Mouse (Mus musculus): ENCODE measurements around the gene Caskin2. TPM values are rescaled to one million over a fixed set of nuclear protein-coding genes. Genes with fewer than 3 reads are reported as not detected.
"Not testable (repeated sequence)": the region's sequence is repeated elsewhere in the genome, so short reads cannot be mapped to it uniquely, and the experiment has no call there.

The Caskin2 gene
- total RNA-seq, 2 experiments from 2014 or later: 59.4 to 60.9 TPM

DNA sequence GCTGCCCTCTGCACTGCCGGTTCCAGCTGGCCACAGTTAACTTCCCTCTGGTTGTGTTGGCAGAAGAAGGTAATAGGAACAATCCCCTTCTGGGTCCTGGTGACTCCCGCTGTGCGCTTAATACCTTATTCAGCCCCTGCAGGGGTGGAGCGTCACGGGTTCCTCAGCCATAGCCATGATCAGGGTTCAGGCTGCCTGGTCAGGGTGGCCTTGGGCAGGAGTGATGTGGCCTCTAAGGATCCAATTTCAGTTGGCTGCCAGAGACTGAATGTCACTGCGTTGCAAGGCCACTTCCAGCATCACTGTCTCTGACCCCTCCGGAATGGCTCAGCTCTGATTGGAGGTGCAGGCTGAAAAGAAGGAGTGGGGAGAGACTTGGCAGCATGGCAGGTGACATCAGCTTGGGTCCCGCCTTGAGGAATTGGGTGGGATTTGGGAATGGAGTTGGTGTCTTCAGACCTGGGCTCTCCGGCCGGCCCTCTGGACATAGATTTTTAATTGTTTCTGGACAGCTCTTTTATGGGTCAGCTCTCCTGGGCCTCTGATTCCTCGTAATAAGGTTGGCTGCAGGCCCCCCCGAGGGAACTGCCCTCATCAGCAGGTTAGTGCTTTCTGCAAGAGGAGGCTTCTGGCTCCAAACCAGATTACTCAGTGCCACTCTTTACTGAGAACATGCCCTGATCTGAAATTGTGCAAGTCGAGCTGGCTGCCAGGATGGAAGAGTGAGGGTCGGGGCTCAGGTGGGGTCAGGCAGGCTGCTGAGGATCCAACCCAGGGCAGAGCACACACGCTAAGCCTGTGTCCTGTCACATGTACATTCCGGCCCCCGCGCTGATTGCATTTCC lies 37.4 kb downstream of the Caskin2 start:
- DNase-seq: peak; percentile 74 to 75
- intact Hi-C loops (cut with DNase I): no loop called here

DNA sequence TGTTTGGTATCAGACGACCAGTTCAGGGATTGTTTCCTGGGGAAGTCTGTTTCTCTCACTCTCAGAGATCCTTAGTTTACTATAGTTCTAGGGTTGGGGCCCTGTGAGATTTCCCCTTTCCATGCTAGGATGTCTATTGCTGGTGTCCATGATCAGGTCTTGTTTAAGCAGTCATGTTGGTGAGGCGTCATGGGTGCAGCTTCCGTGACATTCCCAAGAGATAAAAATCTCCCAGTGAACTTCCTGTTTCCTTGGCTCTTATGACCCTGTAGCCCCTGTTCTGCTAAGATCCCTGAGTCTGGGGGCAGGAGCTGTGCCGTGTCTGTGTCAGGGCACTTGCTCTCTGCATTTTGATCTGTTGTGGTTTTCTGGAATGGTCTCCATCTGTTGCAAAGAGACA lies 38.8 kb downstream of the Caskin2 start:
- intact Hi-C loops (cut with DNase I): no loop called here
- DNase-seq: no peak

DNA sequence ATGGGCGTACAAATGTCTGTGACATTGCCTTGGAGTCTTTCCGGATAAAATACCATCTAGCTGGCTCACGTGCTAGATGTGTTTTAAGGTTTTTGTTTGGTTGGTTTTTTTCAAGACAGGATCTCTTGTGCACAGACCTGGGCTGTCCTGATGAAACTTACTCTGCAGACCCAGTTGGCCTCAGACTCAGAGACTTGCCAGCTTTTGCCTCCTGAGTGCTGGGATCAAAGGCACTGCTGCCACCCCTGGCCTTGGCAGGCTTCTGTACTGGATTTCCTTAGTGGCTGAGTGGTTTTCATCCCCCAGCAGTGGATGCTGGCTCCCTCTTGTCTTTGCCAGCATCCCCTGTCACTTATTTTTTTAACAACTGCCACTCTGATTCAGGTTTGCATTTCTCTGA lies 44.5 kb downstream of the Caskin2 start:
- DNase-seq: peak in 1 of 2 experiments; percentile 28
- intact Hi-C loops (cut with DNase I): loop anchor here (5.0 kb wide), 1 partner anchor 47 kb away; no protein-coding TSS in a partner anchor

DNA sequence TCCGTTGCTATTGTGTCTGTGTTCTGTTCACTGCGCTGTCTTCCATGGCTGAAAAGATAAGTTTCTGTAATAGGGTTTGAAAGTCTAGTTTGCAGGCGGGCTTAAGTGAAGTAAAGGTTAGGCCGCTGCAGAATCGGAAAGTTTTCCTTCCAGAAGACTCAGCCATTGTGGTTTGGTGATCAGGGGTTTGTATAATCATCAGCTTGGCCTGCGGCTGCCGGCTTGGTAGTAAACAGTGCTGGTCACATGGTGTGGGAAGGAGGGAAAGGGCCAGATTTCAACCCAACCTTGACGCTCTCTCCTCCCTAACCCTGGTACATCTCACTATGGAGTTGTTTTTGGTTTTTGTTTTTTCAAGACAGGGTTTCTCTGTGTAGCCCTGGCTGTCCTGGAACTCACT lies 46.5 kb downstream of the Caskin2 start:
- intact Hi-C loops (cut with DNase I): loop anchor here (5.0 kb wide), 1 partner anchor 45 kb away; no protein-coding TSS in a partner anchor
- peak; percentile 19 to 25 for DNase-seq

DNA sequence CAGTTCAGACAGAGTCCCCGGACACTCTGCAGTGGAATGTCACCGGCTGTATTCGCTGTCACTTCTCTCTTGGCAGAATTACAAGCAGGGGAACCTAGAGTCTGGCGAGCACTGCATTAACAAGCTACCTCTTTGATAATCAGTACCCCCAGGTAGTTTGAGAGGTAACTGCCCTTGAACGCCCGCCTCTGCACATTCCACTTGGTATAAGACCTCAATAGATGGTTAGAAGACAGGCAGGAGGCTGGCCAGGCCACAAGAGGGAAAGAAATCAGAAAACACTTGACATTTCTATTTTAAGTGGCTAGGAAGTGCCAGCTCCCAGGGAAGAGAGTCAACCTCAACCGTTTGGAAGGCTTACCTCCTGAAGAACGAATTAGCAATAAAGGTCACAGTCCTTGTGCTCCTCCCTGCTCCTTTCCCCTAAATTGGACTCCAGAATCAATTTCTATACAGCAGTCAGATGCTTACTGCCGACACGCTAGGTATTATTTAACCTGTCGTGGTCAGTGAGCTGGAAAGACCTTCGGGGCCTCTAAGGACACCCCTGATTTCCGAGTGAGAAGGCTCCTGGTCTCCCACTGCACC lies 47.0 kb downstream of the Caskin2 start:
- DNase-seq: peak; percentile 69 to 75
- intact Hi-C loops (cut with DNase I): loop anchor here (5.0 kb wide), 1 partner anchor 44 kb away; no protein-coding TSS in a partner anchor

DNA sequence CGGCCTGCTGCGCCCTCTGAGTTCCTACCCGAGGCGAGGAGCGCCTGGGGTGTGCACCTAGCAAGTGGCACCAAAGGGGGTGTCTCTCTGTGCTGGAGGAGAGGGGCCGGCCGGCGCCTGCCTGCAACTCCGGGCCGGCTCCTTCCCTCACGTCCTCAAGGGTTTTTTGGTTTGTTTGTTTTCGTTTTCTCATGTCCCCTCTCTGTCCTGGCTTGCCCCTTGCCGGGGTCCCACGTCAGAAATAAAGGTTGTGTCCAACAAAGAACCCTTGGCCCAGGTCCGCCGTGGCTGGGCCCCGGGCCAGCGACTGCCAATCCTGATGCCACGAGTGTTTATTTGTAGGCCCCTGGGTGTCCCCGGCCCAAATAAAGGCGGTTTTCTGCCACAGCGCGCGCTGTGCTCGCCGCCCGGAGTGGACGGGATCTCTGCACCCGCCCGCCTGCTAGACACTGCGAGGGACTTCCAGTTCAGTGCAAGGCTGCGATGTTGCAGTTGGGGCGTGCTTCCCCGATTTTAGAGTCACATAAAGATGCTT lies 47.8 kb downstream of the Caskin2 start:
- peak in 1 of 2 experiments; percentile 82 for DNase-seq
- intact Hi-C loops (cut with DNase I): loop anchor here (1.0 to 5.0 kb wide), 2 partner anchors 43 to 44 kb away; no protein-coding TSS in a partner anchor

DNA sequence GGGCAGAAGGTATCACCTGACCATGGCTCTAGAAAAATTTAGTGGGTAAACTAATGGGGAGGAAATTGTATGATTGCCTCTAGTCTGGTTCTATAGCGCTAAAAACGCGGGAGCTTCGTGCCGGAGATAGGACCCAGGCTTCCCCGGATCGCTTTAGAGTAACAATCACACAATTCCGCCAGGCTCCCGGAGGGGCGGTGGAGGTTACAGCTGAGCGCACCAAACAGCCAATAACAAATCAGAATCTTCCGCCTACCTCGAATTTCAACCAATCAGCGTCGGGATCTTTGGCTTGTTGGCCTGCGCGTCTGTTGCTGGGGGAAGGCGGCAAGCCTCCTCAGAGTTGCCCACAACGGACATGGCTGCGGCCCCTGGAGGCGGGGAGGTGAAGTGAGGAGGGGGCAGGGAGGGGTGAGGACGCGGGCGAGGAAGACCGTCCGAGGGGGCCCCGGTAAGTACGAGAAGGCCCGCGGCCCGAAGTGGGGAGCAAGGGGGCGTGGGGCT lies 48.3 kb downstream of the Caskin2 start, which contains the start of gene Tmem94:
Tmem94 (plus strand) TSS at position 331 of the 504 bp plus-strand sequence.
- intact Hi-C loops (cut with DNase I): loop anchor here (1.0 to 5.0 kb wide), 2 partner anchors 43 to 44 kb away; no protein-coding TSS in a partner anchor
- peak; percentile 98 to 99 for DNase-seq

DNA sequence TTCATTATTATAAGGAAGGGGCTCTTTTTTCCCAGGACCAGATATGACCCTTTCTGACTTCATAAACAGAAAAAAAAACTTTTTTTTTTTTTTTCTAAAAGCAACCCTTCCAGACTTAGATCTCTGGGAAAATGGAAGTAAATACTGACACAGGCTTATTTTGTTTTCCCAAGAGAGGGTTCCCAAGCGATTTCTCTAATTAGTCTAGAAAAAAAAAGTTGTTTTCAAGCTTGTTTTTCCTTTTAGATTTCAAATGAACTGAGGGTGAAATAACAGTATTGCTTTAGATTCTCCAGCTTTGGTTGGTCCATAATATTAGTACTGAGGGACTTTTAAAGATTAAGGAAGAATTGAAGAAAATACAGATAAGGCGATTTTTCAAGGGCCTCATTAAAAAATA lies 48.7 kb downstream of the Caskin2 start:
- no peak for DNase-seq
- intact Hi-C loops (cut with DNase I): loop anchor here (1.0 to 5.0 kb wide), 2 partner anchors 42 to 45 kb away; no protein-coding TSS in a partner anchor

DNA sequence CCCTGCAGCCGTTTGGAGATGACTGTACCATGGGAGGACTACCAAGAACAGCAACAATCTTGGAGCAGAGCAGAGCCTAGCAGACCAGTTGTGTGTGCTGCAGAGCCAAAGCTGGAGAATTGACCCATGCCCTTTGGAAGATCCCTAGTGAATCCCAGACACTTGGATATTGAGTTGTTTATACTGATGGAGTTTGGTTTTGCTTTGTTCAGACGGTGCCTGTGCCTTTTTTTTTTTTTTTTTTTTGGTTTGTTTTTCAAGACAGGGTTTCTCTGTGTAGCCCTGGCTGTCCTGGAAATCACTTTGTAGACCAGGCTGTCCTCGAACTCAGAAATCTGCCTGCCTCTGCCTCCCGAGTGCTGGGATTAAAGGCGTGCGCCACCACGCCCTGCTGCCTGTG lies 51.3 kb downstream of the Caskin2 start:
- intact Hi-C loops (cut with DNase I); DNase-seq: not testable (repeated sequence)

DNA sequence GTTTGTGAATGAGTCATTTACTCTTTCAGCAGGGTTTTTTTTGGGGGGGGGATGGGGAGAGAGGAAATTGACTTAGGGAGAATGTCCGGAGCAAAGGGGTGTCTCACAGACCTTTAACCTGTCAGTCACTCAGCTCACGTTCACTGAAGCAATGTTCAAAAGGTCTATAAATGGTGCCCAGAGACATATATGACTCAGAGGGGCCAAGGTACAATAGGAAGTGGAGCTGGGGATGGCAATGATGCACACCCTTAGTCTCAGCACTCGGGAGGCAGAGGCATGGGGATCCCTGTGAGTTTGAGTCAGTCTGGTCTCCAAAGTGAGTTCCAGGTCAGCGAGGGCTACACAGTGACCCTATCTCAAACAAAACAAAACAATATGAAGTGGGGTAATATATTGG lies 60.0 kb downstream of the Caskin2 start:
- intact Hi-C loops (cut with DNase I): no loop called here
- DNase-seq: no peak

DNA sequence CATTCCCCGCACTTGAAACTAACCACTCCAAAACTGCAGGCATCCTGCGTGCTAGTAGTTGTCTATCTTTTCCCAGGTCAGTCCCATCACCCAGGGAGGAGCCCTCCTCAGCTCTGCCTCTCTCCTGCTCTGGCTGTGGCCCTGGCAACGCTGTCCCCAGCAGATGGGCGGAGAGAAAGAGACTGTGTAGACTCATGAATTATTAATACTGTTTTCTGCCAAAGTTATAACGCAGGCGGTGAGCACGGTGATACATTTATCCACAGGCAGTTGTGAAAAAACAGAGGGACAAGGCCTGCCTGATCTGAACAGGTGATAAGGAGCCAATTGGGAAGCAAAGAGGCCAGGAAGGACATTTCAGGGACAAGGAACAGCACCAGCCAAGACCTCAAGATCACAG lies 60.8 kb downstream of the Caskin2 start:
- no peak for DNase-seq
- intact Hi-C loops (cut with DNase I): no loop called here

DNA sequence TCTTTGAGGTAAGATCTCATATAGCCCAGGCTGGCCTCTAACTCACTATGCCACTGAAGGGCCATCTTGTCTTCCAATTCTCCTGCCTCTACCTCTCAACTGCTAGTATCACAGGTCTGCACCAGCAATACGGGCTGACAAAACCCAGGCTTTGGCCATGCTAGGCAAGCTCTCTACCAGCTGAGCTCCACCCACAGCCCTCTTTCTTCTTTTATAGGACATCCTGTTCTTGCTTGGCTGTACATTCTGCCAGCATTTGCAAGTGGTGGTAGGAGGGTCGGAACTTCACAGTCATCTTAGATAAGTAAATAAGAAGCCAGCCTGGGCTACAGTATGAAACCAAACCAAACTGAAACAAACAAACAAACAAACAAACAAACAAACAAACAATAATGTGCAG lies 61.7 kb downstream of the Caskin2 start:
- DNase-seq: no peak
- intact Hi-C loops (cut with DNase I): no loop called here

DNA sequence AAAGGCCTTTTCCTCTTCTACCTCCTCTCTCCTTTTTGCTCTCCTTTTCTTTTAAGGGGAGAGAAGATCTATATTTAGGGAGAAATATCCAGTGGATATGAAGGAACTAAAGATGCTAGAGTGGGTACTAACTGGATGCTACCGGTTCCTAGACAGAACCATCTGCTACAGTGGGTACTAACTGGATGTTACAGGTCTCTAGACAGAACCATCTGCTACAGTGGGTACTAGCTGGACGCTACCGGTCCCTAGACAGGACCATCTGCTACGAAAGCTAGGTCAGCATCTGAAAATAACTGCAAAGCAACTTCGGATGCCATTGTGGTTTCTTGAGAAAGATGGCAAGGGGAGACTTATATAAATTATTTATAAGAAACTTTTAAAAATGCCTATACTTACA lies 63.6 kb downstream of the Caskin2 start:
- DNase-seq: no peak
- intact Hi-C loops (cut with DNase I): no loop called here

Small RNAs within 50 kb of the gene (microRNA-seq; reads per million reads assigned to microRNA genes)
- 0.70 to 0.71 reads per million in 2 experiments for gene Mir5621

Other genes starting within 250 kb of the Caskin2 start
- gene Nup85, start 249.2 kb downstream of the Caskin2 start, total RNA-seq (2021): 10 to 100 TPM; 27.0 to 28.1 TPM
- gene Mrps7, start 209.7 kb downstream of the Caskin2 start, total RNA-seq (2021): 10 to 100 TPM; 60.2 to 72.5 TPM
- gene Gga3, start 209.6 kb downstream of the Caskin2 start, total RNA-seq (2021): 10 to 100 TPM; 17.9 to 21.0 TPM
- 10 to 100 TPM; 37.6 to 38.8 TPM for gene Mif4gd, start 200.7 kb downstream of the Caskin2 start, total RNA-seq (2021)
- 10 to 100 TPM; 40.3 to 41.1 TPM for gene Slc25a19, start 185.3 kb downstream of the Caskin2 start, total RNA-seq (2021)
- 100 to 1,000 TPM; 122 to 144 TPM for gene Grb2, start 105.0 kb downstream of the Caskin2 start, total RNA-seq (2021)
- gene Tmem94, start 48.2 kb downstream of the Caskin2 start, total RNA-seq (2021): 100 to 1,000 TPM; 106 to 116 TPM
- gene Tsen54, start 1.1 kb upstream of the Caskin2 start, total RNA-seq (2021): 10 to 100 TPM; 10.5 to 15.0 TPM
- gene Llgl2, start 10.4 kb upstream of the Caskin2 start, total RNA-seq (2021): 10 to 100 TPM; 17.9 to 18.2 TPM
- gene Myo15b, start 44.8 kb upstream of the Caskin2 start, total RNA-seq (2021): under 1 TPM; 0.17 to 0.22 TPM
- gene Smim5, start 86.3 kb upstream of the Caskin2 start, total RNA-seq (2021): 10 to 100 TPM; 28.7 to 43.3 TPM
- gene Smim6, start 98.4 kb upstream of the Caskin2 start, total RNA-seq (2021): under 1 TPM; 0.37 to 0.45 TPM
- gene Sap30bp, start 119.6 kb upstream of the Caskin2 start, total RNA-seq (2021): 10 to 100 TPM; 26.6 to 26.7 TPM
- 10 to 100 TPM in 1 of 2 experiments, 1 to 10 TPM in 1; 8.3 to 10.9 TPM for gene Recql5, start 119.8 kb upstream of the Caskin2 start, total RNA-seq (2021)
- gene Itgb4, start 161.1 kb upstream of the Caskin2 start, total RNA-seq (2021): 1 to 10 TPM; 4.8 to 5.5 TPM
- 10 to 100 TPM; 31.7 to 33.1 TPM for gene Galk1, start 199.1 kb upstream of the Caskin2 start, total RNA-seq (2021)
- gene H3f3b, start 214.3 kb upstream of the Caskin2 start, total RNA-seq (2021): 100 to 1,000 TPM; 338 to 393 TPM
- gene Unk, start 216.7 kb upstream of the Caskin2 start, total RNA-seq (2021): 10 to 100 TPM; 16.3 to 17.0 TPM

All from heart, postnatal 10 days (tissue).